Mouse (Mus musculus): ENCODE measurements around the gene Coro1c. TPM values are rescaled to one million over a fixed set of nuclear protein-coding genes. Genes with fewer than 3 reads are reported as not detected.
"Not testable (repeated sequence)": the region's sequence is repeated elsewhere in the genome, so short reads cannot be mapped to it uniquely, and the experiment has no call there.

Coro1c gene
- polyA plus RNA-seq, 1 experiment from 2014 or later, result 201 TPM

- H3K27ac ChIP-seq (ENCODE audit: low read depth, low read length), result no peak overlapping the region
- WGBS, result 98% methylated on average over 2 of the region's 2 CpGs
Measured at GRCm38 (mm10) chr5:113812638-113813037, 95.9 kb downstream of the Coro1c start.

DNA sequence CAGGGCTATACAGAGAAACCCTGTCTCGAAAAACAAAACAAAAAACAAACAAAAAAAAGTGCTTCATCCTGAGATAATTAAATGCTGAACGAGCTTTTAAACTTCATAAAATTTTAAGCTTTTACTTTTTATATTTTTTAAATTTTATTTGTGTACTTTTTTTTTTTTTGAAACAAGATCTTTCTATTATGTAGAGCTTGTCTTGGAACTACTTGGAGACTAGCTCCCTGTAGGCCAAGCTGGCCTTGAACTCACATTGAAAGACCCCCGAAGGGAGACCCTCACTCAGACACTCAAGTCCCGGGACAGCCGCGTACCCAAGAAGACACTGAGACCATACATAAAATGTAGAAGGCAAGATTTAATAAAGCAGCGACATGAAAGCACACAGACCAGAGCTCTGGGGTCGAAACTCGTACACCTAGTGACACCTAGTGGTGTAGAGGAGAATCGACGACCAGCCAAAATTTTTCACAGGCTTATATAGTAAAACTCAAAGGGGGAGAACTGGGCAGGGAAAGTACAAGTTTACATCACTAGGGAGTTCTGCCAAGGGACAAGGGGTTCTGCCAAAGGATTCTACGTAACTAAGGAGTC lies 96.6 kb downstream of the Coro1c start:
- not testable (repeated sequence) for H3K36me3 ChIP-seq (ENCODE audit: control insufficient read depth, insufficient read depth, low read length); H3K4me2 ChIP-seq; H3K4me1 ChIP-seq (ENCODE audit: control insufficient read depth, insufficient read depth, low read length); ATAC-seq (ENCODE audit: low FRiP score); H3K27me3 ChIP-seq (ENCODE audit: control insufficient read depth, insufficient read depth, low read length); H3K9ac ChIP-seq (ENCODE audit: low read length); H3K27ac ChIP-seq (ENCODE audit: low read depth, low read length); H3K9me3 ChIP-seq (ENCODE audit: control insufficient read depth, low read length); H3K4me3 ChIP-seq (ENCODE audit: low read depth, low read length)
- WGBS, result 23% methylated on average over 11 of the region's 12 CpGs
- DNase-seq (ENCODE audit: low spot score, missing footprints), result peak; percentile 86

More at GRCm38 (mm10) chr5:113812638-113813037, 95.9 kb downstream of the Coro1c start:
- Histone ChIP-seq H3K9ac (ENCODE audit: low read length) (no peak overlapping the region), H3K27me3 (ENCODE audit: control insufficient read depth, insufficient read depth, low read length) (no peaks in the 10 kb centered on the region), H3K4me3 (ENCODE audit: low read depth, low read length) (no peak overlapping the region), H3K36me3 (ENCODE audit: control insufficient read depth, insufficient read depth, low read length) (no peaks in the 10 kb centered on the region), H3K4me1 (ENCODE audit: control insufficient read depth, insufficient read depth, low read length) (no peaks in the 10 kb centered on the region; the same call in 1 of the 2 replicates), H3K9me3 (ENCODE audit: control insufficient read depth, low read length) (no peaks in the 10 kb centered on the region), H3K4me2 (no peak overlapping the region)
- ATAC-seq (ENCODE audit: low FRiP score), result no peak
- DNase-seq (ENCODE audit: low spot score, missing footprints), result peak; percentile 71

DNA sequence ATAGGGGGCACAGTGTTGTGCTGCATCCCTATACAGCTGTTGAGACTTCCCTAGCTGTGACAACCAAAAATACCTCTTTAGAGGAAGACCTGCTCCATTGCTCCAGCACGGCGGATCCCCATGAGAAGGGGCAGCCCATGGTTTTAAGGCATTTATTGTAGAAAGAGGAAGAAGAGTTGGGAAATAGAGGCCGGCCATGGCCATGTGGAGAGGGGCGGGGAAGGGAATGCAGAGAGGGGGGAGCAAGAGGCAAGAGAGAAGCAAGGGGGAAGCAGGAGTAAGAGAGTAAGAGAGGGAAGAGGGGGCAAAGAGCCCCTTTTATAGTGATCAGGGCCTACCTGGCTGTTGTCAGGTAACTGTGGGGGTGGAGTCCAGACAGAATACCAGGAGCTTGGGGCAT lies 98.4 kb downstream of the Coro1c start:
- DNase-seq (ENCODE audit: low spot score, missing footprints), result no peak
- Histone ChIP-seq H3K27ac (ENCODE audit: low read depth, low read length) (no peak overlapping the region), H3K4me2 (no peak overlapping the region), H3K9me3 (ENCODE audit: control insufficient read depth, low read length) (no peaks in the 10 kb centered on the region), H3K9ac (ENCODE audit: low read length) (no peak overlapping the region), H3K27me3 (ENCODE audit: control insufficient read depth, insufficient read depth, low read length) (no peaks in the 10 kb centered on the region), H3K36me3 (ENCODE audit: control insufficient read depth, insufficient read depth, low read length) (no peaks in the 10 kb centered on the region), H3K4me3 (ENCODE audit: low read depth, low read length) (no peak overlapping the region), H3K4me1 (ENCODE audit: control insufficient read depth, insufficient read depth, low read length) (peaks cover 2% of the 10 kb centered on the region; the same call in 1 of the 2 replicates)
- 91% methylated on average over 4 of the region's 4 CpGs for WGBS
- ATAC-seq (ENCODE audit: low FRiP score), result no peak

DNA sequence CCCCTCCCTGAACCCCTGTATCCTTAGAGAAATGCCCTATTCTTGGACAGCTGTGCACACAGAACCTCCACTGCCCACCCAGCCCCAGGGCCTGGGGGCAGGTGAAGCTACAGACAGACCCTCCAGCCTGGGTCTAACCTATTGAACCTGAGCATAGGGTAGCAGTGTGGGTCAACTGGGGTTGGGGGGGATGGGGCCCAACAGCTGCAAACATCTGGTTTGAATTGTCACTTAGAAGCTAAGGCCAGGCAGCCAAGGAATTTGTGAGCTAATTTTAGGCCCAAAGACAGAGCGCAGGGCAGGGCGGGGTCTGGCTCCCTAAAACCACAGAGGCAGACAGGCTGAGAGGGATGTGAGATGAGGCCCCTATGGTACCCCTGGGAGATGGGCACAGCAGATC lies 100.4 kb downstream of the Coro1c start:
- no peak overlapping the region for H3K4me3 ChIP-seq (ENCODE audit: low read depth, low read length)
- H3K4me2 ChIP-seq, result no peak overlapping the region
- WGBS, result 83% methylated on average over 2 of the region's 2 CpGs
- H3K27me3 ChIP-seq (ENCODE audit: control insufficient read depth, insufficient read depth, low read length), result no peaks in the 10 kb centered on the region
- DNase-seq (ENCODE audit: low spot score, missing footprints) (peak; percentile 81), ATAC-seq (ENCODE audit: low FRiP score) (no peak)
- H3K9me3 ChIP-seq (ENCODE audit: control insufficient read depth, low read length), result no peaks in the 10 kb centered on the region
- no peak overlapping the region for H3K27ac ChIP-seq (ENCODE audit: low read depth, low read length)
- no peak overlapping the region for H3K9ac ChIP-seq (ENCODE audit: low read length)
- peaks cover 2% of the 10 kb centered on the region; the same call in 1 of the 2 replicates for H3K4me1 ChIP-seq (ENCODE audit: control insufficient read depth, insufficient read depth, low read length)
- no peaks in the 10 kb centered on the region for H3K36me3 ChIP-seq (ENCODE audit: control insufficient read depth, insufficient read depth, low read length)

DNA sequence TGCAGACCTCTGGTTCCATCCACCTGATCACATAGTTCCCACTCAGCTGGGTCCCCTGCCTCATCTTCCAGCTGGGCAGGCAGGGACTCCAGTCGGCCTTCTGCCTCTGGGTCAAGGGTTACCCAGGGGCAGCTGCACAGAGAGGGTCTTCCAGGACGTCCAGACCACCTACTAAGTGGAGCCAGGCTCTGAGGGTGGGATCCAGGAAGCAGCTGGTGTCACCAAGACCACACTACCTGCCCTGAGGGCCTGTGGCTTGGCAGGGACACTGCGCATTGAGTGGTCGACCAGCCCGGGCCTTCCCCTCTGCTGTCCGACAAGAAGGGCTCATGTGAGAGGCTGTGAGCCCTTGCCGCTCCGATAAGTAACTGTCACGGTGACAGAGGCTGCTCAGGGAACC lies 100.8 kb downstream of the Coro1c start:
- Histone ChIP-seq H3K27ac (ENCODE audit: low read depth, low read length) (no peak overlapping the region), H3K9ac (ENCODE audit: low read length) (no peak overlapping the region), H3K4me2 (no peak overlapping the region), H3K36me3 (ENCODE audit: control insufficient read depth, insufficient read depth, low read length) (no peaks in the 10 kb centered on the region), H3K4me3 (ENCODE audit: low read depth, low read length) (no peak overlapping the region), H3K27me3 (ENCODE audit: control insufficient read depth, insufficient read depth, low read length) (no peaks in the 10 kb centered on the region), H3K9me3 (ENCODE audit: control insufficient read depth, low read length) (no peaks in the 10 kb centered on the region), H3K4me1 (ENCODE audit: control insufficient read depth, insufficient read depth, low read length) (peaks cover 2% of the 10 kb centered on the region; the same call in 1 of the 2 replicates)
- WGBS, result 58% methylated on average over 9 of the region's 9 CpGs
- ATAC-seq (ENCODE audit: low FRiP score), result no peak
- DNase-seq (ENCODE audit: low spot score, missing footprints), result peak; percentile 67

GRCm38 (mm10) chr5:113806414-113806813 lies 102.1 kb downstream of the Coro1c start:
- DNase-seq (ENCODE audit: low spot score, missing footprints), result no peak
- 44% methylated on average over 10 of the region's 10 CpGs for WGBS

GRCm38 (mm10) chr5:113805301-113805700 lies 103.3 kb downstream of the Coro1c start:
- ATAC-seq (ENCODE audit: low FRiP score) (no peak), DNase-seq (ENCODE audit: low spot score, missing footprints) (peak; percentile 33)
- H3K4me2 ChIP-seq, result no peak overlapping the region
- no peaks in the 10 kb centered on the region for H3K36me3 ChIP-seq (ENCODE audit: control insufficient read depth, insufficient read depth, low read length)
- H3K9me3 ChIP-seq (ENCODE audit: control insufficient read depth, low read length), result no peaks in the 10 kb centered on the region
- no peak overlapping the region for H3K27ac ChIP-seq (ENCODE audit: low read depth, low read length)
- H3K9ac ChIP-seq (ENCODE audit: low read length), result no peak overlapping the region
- peaks cover 5% of the 10 kb centered on the region for H3K4me1 ChIP-seq (ENCODE audit: control insufficient read depth, insufficient read depth, low read length)
- WGBS, result 89% methylated on average over 9 of the region's 9 CpGs
- no peak overlapping the region for H3K4me3 ChIP-seq (ENCODE audit: low read depth, low read length)
- H3K27me3 ChIP-seq (ENCODE audit: control insufficient read depth, insufficient read depth, low read length), result no peaks in the 10 kb centered on the region

More at GRCm38 (mm10) chr5:113806414-113806813, 102.1 kb downstream of the Coro1c start:
- no peaks in the 10 kb centered on the region for H3K36me3 ChIP-seq (ENCODE audit: control insufficient read depth, insufficient read depth, low read length)
- H3K27ac ChIP-seq (ENCODE audit: low read depth, low read length), result no peak overlapping the region
- peaks cover 2% of the 10 kb centered on the region; the same call in 1 of the 2 replicates for H3K4me1 ChIP-seq (ENCODE audit: control insufficient read depth, insufficient read depth, low read length)
- H3K9ac ChIP-seq (ENCODE audit: low read length), result no peak overlapping the region
- no peak for ATAC-seq (ENCODE audit: low FRiP score)
- H3K27me3 ChIP-seq (ENCODE audit: control insufficient read depth, insufficient read depth, low read length), result no peaks in the 10 kb centered on the region
- H3K4me3 ChIP-seq (ENCODE audit: low read depth, low read length), result no peak overlapping the region
- H3K9me3 ChIP-seq (ENCODE audit: control insufficient read depth, low read length), result no peaks in the 10 kb centered on the region
- no peak overlapping the region for H3K4me2 ChIP-seq

DNA sequence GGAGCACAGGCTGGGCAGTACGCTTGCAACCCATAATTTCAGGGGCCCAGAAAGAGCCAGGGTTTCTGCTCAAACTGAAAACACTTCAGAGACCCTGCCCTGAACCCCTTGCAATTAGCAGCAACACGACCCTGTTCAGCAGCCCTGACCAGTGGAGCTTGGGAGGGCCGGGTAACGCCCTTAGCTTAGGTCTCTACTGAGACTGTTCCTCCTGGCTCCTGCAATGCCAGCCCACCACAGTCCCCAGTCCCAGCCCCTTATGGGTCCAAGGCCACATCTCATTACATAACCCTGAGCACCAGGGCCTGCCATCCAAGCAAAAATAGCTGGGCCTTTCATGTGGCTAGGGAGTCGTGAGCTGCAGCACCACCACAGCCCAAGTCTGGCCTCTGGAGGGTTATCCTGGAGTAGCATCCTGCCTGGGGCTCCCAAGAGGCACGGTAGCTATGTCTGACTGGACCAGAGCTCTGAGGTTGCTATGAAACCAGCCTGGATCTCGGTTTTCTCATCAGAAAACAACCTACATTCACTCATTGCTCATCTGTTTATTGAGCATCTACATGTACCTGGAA lies 104.1 kb downstream of the Coro1c start:
- H3K27ac ChIP-seq (ENCODE audit: low read depth, low read length), result no peak overlapping the region
- H3K27me3 ChIP-seq (ENCODE audit: control insufficient read depth, insufficient read depth, low read length), result no peaks in the 10 kb centered on the region

GRCm38 (mm10) chr5:113800280-113800679 lies 108.3 kb downstream of the Coro1c start, which contains the start of gene Tmem119:
Gene Tmem119, minus strand, starts transcription at chr5:113800516.
- H3K27ac ChIP-seq (ENCODE audit: low read depth, low read length), result no peak within 1 kb of the TSS; the same call in 1 of the 2 replicates
- WGBS, result 2% methylated on average over 11 of the region's 11 CpGs
- H3K4me2 ChIP-seq, result peak within 1 kb of the TSS; percentile 16; the same call in 1 of the 2 replicates
- H3K9me3 ChIP-seq (ENCODE audit: control insufficient read depth, low read length), result no peaks in the 10 kb centered on the region
- ATAC-seq (ENCODE audit: low FRiP score), result peak; percentile 78
- 0 out of 2 replicates have a peak, but pooled peaks cover 4% of the 10 kb centered on the region for H3K27me3 ChIP-seq (ENCODE audit: control insufficient read depth, insufficient read depth, low read length)
- 0 out of 2 replicates have a peak within 1 kb of the TSS, but pooled peaks have one; percentile 18 for H3K9ac ChIP-seq (ENCODE audit: low read length)
- peaks cover 17% of the 10 kb centered on the region for H3K4me1 ChIP-seq (ENCODE audit: control insufficient read depth, insufficient read depth, low read length)
- H3K36me3 ChIP-seq (ENCODE audit: control insufficient read depth, insufficient read depth, low read length), result no peaks in the 10 kb centered on the region
- H3K4me3 ChIP-seq (ENCODE audit: low read depth, low read length), result 0 out of 2 replicates have a peak within 1 kb of the TSS, but pooled peaks have one; percentile 9
- DNase-seq (ENCODE audit: low spot score, missing footprints), result peak; percentile 92

More for the DNA sequence above, 104.1 kb downstream of the Coro1c start:
- Histone ChIP-seq H3K4me2 (no peak overlapping the region), H3K4me3 (ENCODE audit: low read depth, low read length) (no peak overlapping the region), H3K36me3 (ENCODE audit: control insufficient read depth, insufficient read depth, low read length) (no peaks in the 10 kb centered on the region), H3K9ac (ENCODE audit: low read length) (no peak overlapping the region), H3K9me3 (ENCODE audit: control insufficient read depth, low read length) (no peaks in the 10 kb centered on the region), H3K4me1 (ENCODE audit: control insufficient read depth, insufficient read depth, low read length) (peaks cover 9% of the 10 kb centered on the region)
- ATAC-seq (ENCODE audit: low FRiP score) (no peak), DNase-seq (ENCODE audit: low spot score, missing footprints) (peak; percentile 51)
- WGBS, result 65% methylated on average over 7 of the region's 7 CpGs
